Mouse (Mus musculus) cerebellum, postnatal 36 days (tissue): Measurements from ENCODE around the gene Rab43.

Experiments used
- DNase-seq, 2 experiments: peaks; one replicate each; pipeline ENCODE4 v3.0.0; 2021 to 2022; ENCODE audit warnings: mixed read lengths in 2 of 2

Gene Rab43

DNA sequence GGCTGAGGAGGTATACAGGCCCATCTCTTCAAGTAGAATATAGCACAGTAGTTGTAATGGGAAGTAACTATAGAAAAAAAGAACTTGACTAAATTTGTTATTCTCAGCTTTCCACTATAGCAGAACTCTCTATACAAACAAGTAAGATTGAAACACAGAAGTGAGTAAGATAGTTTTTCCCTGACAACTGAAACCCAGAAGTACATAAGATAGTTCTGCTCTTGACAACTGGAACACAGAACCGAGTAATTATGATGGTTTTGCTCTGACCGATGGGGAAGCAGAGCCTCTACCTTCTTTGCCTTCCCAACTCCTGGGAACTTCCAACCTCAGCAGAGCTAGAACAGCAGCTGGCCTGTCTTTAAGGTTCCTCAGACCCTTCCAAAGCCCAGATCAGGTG lies 2.8 kb downstream of the Rab43 start:
- DNase-seq = no peak

DNA sequence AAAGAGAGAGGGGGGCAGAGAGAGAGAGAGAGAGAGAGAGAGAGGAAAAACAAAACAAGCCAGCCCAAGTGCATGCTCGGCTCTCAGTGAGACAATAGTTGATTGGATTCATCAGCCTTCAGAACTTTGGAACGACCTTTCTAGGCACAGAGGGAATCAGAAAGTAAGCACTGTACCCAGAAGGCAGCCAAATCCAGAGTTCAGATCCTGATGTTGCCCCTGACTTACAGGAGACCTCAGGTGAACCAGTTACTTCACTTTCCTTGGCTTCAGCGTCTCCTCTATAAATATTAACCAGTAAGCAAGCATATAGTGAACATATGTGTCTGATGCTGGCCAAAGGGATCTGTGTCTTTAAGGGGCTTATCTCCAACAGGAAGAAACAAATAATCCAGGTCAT lies 3.4 kb downstream of the Rab43 start:
- no peak for DNase-seq

DNA sequence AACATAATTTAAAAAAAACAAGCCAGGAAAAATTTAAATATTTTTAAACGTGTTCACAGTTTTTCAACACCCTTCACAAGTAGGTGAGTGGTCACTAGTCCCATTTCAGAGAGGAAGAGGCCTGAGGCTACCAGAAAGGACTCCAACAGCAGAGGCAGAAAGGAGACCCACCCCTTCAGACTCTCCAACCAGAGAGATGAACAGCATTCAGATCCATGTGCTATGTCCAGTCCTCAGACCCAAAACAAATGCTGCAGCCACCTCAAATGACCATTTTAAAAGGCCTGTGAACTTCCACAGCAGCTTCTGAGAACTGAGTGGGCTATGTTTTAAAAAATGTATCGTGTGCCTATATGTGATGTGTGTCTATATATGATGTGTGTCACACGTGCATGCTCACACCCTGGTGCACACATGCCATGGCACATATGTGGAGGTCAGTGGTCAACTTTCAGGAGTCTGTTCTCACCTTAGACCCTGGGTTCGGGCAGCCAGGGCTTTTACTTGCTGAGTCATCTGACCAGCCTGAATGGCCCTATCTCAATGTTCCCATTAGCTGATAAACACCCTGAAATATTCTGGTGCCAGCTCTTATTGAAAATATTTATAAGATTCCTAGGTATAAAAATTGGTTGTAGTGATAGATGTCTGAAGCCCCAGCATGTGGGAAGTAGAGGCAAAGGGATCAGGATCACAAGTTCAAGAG lies 4.1 kb downstream of the Rab43 start:
- no peak for DNase-seq

DNA sequence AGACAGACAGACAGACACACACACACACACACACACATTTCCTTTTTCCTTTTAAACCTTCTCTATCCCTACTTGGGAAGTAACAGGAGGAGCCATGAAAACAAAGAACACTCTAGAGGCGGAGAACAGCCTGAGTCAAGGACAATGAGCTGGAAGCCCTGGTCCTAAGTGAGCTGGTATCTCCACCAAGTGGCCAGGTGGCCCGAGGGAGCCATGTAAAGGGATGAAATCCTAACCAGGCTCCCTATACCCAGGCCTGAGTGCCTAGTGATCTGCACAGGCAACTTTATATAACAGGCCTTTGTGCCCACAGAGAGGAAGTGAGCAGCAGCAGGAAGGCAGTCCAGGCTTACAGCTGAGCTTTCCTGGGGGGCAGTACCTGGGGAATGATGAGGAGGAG lies 5.1 kb downstream of the Rab43 start:
- DNase-seq = peak in 1 of 2 experiments; percentile 31

DNA sequence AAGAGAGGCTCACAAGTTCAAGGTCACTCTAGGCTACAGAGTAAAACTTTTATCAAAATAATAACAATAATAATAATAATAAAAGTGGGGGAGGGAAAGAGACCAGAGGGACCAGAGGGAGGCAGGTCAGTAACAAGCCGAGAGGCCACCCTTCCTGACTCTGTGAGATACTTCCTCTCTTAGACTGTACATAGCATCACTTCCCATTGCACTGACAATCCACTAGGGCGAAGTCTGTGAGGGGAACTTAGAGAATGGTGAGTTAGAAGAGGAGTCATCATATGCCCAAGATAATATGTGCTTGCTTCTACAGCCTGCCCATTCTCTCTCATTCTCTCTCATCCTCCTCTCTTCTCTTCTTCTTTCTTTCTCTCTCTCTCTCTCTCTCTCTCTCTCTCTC lies 5.9 kb downstream of the Rab43 start:
- DNase-seq = no peak

DNA sequence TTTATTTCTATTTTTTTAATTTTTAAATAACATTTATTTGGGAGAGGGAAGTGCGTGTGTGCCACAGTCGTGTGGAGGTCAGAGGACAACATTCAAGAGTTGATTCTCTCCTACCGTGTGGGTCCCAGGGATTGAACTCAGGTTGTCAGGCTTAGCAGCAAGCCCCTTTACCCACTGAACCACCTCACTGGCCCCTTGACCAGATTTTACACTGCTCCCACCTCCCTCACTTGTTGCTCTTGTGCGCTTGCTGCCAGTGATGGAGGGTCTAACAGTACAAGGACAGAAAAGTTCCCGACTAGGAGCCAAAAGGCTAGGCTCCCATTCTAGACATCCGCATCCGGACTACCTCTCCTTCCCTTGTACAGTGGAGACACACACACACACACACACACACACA lies 6.5 kb downstream of the Rab43 start:
- DNase-seq = no peak

DNA sequence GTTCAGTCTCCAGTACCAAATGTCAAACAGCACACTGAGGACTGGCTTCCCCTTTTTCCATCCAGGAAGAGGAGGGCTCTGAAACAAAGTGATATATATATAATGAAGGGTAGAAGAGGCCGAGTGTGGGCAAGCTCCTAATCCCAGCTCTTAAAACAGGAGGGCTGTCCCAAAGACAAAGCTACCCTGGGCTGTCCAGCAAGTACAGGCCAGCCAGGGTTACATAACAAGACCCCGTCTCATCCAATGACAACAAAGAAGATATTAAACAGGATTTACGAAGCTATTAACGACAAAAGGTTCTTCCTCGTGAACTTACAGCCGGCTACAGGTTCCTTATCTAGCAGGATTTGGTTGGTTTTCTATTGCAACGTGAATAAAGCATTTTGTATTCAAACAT lies 7.1 kb downstream of the Rab43 start:
- DNase-seq = no peak

DNA sequence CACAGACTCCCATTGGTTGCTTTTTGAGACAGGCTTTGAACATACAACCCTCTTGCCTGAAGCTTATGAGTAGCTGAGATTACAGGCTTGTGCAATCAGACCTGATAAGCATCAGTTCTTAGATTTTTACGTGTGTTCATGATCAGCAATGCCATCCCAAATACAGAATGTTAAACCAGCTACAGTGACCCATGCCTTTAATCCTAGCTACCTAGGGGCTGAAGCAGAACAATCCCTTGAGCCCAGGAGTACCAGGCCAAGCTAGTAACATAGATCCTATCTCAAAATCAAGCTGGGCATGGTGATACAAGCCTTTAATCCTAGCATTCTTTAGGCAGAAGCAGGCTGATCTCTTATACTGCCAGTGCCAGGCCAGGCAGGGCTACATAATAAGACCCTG lies 7.9 kb downstream of the Rab43 start:
- DNase-seq = no peak

DNA sequence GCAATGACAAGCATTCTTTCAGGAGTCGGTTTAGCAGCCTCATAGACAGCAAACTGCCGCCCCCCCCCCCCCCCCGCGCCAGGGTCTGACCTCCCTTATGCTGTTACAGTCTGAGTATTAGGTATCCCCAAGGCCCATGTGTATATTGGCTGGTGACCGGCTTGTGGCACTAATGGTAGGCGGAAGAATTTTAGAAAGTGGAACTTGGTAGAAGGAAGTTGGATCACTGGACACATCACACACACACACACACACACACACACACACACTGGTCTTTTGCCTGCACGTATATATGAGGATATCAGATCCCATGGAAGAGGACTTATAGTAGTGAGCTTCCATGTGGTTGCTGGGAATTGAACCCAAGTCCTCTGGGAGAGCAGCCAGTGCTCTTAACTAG lies 9.5 kb downstream of the Rab43 start:
- no peak for DNase-seq

DNA sequence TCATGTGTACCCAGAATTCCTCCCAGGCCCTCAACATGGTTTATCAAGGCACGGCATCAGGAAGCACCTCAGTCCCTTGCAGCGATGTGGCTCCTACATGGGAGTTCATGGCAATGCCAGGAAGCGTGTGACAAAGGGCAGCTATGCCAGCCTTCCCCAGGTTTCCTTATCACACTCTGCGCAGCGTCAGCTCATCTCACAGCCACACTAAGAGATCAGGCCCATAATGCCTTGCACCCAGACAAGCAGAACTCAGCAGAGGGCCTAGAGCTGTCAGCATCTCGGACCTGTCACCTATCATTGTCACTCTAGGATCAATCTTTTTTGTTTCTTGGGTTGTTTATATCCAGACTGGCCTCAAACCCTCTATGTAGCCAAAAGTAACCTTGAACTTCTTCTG lies 12.4 kb downstream of the Rab43 start:
- DNase-seq = no peak

DNA sequence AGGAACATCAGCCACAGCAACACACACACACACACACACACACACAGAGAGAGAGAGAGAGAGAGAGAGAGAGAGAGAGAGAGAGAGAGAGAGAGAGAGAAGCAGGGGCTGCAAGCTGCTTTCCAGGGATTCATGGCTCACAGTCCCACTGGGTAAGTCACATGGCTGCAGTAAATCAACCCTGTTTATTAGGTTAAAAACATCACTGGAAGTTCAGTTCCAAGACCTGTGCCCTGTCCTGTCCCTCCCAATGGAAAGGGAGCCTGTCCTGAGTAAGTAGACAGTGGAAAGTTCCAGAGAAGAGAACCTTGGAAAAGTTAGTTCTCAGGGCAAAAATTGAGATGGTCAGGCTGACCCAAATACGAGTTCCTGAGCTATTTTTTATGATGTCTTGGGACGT lies 14.6 kb downstream of the Rab43 start:
- DNase-seq = no peak

DNA sequence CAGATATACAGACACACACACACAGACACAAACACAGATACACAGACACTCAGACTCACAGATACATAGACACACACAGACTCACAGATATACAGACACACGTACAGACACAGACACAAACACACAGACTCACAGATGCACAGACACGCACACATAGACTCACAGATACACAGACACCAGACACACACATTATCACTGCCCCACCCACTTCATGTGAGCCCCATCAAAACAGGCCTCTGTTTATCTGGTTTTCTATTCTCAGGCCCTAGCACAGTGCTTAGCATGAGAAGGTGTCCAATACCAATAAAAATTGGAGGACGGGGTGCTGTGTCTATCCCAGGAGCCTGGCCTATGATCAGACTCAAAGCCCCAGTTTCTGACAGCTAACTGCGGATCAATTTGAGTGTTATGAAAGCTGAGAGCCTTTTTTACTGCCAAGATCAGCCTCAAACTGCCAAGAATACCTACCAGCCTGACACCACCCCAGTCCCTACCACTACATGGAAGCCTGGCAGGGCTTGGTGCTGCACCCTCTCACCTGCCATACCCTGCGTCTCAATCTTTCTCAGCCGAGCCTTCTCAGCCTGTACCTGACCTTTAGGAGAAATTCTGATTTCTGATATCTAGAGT lies 15.6 kb downstream of the Rab43 start:
- DNase-seq = no peak

DNA sequence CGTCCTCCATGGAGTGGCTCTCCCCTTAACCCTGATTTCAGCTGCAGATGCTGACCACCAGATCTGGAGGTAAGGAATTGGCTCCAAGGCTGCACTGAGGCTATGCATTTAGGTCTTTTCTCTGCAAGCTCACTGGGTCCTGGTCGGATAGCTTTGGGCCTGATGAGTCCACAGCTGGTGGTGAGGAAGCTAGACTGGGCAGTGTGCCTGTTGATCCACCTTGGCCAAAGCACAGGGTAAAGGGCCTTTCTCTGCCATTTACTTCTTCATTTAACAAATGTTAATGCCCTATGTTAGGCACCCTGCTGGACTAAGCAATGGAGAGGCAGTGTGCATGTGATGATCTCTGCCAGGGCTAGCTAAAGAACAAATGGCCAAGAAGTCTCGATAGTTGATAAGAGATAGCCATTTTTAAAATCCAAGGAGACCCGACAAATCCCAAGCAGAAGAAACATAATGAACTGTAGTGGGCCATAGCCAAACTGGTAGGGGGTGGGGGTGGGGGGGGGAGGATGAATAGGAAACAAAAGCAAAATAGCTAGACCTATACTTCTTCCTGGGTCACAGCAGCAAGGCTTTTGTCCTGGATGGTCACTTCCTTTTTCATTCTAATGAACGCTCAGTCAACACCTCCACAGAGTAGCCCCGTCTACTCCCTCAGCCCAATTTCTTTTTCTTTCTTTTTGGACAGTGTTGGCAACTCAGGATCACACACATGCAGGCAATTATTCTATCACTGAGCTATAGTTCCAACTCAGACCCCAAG lies 16.4 kb downstream of the Rab43 start:
- DNase-seq = peak; percentile 58 to 59

DNA sequence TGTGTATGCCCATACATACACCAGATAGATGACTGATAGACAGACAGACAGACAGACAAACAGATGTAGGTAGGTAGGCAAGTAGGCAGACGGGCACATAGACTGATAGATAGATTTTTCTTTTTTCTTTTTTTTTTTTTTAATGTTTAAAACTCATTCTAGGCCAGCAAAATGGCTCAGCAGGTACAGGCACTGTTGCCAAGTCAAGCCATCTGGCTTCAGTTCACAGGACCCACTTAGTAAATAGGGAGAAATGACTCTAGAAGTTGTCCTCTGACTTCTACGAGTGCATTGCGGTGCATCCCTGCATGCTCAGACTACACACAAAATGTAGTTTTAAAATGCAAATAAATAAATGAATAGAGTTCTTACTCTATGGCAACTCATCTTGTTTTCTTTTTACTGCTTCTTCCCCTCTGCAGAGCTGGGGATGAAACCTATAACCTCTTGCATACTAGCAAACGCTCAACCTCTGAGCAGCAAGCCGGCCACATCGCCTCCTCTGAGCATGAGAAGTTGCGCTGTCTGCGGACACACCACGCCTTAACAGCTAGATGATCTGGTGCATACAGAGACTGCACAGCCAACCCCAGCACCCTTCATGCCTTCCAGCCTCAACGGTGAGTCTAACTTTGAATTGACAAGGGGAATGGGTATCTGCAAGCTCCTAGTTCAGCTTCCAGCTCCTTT lies 18.0 kb downstream of the Rab43 start:
- peak; percentile 82 to 86 for DNase-seq

DNA sequence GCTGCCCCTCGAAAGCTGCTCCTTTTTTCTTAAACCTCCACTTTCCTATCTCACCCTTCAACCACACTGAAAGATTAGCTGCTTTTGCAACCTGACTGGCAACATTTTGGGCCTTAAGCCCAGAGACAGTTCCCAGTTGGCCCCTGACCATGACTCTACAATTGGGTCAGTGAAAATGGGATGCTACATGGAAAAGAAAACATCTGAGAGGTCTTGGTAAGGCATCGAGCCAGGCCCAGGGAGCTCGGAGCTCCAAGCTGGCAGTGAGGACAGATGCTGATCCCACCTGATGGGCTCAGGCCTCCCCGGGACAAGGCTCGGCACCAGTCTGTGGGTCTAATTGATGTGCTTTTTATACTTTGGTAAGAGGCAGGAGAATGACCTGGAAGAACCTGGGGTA lies 20.1 kb downstream of the Rab43 start:
- no peak for DNase-seq

DNA sequence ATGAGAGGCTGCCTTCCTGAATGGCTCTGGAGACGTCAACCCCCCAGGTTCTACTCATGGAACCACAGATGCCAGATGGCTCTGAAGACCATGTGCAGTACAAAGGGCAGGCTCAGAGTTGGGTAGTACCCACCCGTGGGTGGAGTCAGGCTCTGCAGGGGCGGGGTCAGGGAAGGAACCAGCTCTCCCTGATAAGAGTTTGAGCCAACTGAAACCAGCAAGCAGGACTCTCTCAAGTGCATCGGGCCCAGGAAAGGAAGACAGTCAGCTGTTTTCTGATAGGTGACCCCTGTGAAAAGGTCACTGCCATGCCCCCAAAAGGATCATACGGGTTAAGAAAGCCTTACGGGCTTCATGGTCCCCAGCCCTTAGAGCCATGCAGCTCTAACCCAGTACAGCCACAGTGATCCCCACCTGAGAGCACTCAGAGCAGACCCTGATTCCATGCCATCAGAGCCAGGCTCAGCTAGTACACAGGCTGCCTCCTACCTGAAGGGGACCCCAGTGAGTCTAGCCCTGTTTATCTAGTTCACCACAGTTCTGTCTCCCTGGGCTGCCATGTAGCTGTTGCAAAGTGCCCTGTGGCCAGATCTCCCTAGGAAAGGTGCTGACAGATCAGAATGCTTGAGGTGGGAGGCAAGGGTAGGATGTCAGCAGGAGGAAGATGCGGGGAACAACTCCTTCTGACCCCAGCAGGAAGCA lies 21.0 kb downstream of the Rab43 start:
- no peak for DNase-seq

DNA sequence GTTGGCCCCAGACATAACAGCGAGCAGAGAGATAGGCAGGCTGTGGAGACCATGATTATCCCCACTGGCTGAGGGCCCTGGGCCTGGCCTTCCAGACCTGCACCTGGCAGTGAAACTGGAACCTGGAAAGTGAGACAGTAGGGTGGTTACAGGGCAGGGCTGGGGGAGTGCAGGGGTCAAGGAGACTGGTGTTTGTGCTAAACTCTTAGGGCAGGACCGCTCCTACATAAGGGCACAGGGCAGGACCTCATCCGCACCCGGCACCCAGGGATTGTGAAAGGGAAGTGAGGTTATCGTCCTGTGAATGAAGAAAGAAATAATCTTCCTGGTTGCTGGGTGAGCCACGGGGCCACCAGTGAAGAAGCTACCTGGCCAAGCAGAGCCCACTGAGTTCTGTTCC lies 22.2 kb downstream of the Rab43 start:
- DNase-seq = no peak

DNA sequence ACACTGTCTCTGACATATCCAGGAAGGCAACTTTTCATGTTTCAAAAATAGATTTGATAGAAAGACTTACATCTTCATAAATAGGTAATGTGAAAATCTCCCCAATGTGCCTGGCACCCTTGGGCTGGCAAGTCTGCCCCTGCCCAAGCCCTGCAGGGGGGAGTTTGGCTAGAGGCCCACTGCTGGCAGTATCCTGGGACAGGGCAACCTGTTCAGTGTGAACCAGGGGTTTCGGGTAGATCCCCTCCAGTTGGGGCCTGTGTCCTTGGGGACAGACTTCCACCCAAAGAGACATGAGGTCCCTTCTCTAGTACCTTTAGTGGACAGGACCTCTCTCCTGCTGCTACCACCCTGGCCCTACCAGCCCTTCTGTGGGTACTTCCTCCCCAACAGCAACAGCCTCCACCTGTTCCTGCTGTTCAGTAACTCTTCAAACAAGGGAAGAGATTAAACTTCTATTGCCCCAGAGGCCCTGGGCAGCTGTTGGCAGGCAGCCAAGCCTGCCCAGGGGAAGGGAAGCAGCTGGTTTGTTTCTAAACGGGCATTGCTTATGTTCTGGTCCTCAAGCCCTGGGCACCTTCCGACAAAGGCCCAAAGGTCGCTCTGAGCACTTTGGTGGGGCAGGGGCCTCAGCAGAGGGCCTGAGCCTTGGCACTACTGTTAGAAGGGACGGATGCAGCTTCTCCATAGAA lies 22.9 kb downstream of the Rab43 start:
- DNase-seq = no peak

DNA sequence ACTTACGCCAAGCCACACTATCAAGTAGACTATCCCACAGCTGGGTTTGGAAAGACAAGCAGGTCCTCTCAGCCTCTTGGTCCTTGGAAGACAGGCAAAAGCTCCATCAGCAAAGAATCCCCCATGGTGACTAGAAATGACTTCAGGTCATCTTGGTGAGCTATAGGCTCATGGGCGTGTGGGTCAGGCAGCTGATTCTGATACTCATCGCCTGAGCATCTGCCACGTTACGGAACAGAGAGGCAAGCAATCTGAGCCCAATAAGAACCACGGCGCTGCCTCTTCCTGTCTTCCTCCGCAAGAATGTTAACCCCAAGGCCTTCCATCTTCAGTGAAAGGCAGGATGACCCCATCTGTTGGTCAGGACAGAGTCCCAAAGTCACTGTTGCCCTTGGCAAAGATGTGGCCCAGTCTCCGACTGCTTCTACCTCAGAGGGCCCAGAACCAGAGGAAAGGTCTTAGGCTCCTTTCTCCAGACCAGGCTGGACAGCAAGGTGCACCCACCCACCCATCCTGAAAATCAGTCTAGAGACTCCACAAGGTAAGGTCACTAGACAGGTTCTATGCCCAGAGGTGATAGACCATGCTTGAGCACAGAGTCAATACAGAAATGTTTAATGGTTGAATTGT lies 23.6 kb downstream of the Rab43 start:
- no peak for DNase-seq

DNA sequence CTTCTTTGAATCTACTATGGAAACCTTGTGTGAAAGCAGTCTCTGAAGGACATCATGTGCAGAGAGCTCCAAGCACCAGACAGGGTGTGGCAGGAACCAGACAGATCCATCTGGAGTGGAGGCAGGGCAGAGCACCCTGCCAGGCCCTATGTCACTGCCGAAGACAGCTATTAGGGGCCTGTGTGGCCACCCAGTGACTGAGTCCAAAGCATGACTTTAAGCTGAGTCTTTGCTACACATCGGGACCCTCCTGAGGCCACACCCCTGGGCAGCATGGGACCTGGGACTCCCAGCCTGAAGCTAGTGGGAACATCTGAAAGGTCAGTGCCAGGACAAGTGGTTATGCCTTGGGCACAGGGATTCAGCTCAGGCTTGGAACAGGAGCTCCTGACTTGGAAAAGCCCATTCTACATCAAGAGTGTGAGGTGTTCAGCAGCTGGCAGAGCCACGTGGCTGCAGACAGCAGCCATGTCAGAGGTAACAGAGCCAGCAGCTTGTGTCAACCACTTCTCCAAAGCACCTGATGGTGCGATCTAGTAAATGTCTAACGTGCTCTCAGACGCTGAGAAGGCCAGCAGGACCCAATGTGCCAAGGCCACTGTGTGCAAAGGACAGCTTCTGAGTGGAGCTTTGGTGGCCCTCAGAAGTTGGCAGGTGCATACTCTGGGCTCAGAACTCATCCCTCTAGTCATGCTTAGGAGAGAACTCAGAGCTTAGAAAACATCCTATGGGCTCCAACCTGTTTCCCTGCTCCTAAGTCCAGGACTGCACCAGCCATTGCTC lies 24.7 kb downstream of the Rab43 start:
- no peak for DNase-seq

DNA sequence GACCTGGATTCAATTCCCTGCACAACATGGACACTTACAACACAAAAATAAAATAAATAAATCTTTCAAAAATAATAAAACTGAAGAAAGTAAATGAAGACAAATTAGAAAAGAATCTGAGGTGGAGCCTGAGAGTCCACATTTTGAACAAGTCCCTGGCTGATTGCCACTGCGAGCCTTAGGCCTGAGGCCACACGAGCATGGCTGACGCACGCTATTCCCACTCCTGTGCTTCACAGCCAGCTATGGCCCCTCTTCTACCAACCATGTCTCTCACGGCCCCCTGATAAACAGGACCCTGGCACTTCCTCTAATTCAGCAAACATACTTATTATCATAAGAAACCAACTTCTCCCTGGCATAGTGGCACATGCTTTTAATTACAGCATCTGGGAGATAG lies 25.3 kb downstream of the Rab43 start:
- no peak for DNase-seq
